Mouse (Mus musculus) CD4-positive helper T cell, adult 2 months (primary cell): ENCODE data around the gene Dhx29.

Experiments
- DNase-seq: peaks from one replicate; pipeline ENCODE4 v3.0.0-alpha.2; 2012; ENCODE audit warnings: low read depth, missing footprints, low spot score

Dhx29 gene

DNA sequence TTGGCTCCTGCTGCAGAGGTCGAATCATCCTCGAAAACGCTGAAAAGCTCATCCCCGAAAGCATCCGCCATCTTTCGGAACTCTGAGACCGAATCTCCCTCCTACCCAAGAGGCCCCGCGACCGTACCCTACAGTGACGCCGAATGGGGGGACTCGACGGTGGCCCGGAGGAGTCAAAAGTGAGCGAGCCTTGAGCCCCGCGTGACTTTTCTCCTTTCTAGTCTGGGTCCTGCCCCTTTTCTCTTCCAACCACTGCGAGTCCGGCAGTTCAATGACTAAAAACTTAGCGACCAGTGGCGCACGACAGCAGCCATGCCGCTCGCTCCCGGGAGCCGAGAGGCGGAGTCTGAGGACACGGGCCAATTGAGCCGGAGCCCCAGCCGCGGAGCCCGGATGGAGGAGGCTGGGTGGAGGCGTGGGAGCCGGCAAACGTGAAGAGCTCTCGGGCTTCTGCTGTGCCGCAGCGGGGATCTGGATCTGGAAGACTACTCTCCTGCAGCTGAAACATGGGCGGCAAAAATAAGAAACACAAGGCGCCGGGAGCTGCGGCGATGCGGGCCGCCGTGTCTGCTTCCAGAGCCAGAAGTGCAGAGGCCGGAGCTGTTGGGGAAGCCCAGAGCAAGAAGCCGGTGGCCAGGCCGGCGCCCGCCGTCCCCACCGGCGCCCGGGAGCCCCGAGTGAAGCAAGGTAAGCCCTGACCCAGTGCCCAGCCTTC, at the start of gene Dhx29, which contains the start of gene Mtrex:
Gene Dhx29 (plus strand): TSS at position 168 of the 715 bp plus-strand sequence.
Gene Mtrex (minus strand): TSS at position 112 of the 715 bp plus-strand sequence.
- peak; percentile 98 for DNase-seq

DNA sequence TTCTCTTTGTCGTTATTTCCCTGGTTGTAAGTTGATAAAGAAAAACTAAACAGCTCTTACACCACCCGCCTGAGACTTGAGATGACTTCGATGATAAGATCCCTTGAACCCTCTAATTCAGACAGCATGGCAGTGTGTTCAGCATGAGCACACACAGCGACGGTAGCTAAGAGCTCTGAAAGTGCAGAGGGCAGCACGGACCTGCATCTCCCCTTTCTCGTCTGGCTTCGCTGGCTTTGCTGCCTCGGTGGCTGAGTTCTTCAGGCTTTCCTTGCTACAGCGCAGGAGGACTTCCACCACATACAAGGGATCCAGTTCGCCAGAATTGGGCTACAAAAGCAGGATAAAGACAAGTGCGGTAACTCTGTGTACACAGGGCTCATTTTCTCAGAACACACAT, 40.0 kb upstream of the Dhx29 start:
- no peak for DNase-seq

DNA sequence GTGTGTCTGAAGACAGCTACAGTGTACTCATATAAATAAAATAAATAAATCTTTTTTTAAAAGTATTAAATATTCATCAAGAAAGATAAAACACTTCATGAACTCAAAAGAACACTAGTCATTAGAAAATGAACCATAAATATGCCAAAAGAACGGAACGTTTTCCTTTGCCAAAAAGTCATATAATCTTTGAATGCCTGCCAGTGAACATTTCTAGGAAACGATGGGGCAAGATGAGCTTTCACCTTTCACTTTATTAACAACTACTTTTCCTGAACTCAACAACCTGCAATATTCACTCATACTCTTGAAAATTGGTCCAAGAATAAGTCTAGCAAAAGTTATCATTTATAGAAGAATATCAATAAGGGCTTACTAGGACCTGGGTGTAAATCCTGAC, 25.1 kb upstream of the Dhx29 start:
- DNase-seq: no peak

DNA sequence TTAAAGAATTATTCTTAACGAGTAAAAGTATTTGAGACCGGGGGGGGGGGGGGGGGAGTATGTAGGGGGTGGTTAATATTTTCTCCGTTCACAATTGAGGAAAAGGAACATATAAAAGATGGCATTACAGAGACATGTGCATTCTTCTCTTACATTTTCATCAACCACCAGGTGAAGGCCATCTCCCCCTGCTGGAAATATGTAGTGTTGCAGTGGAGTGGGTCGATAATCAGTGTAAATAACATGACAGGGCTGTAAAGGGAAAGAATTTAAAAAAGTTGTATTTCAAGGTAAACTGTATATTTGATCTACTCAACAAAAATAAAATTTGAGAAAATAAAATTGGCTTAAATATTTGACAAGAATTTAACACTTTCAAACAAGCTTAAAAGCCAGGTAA, 17.6 kb upstream of the Dhx29 start:
- DNase-seq: peak; percentile 48

DNA sequence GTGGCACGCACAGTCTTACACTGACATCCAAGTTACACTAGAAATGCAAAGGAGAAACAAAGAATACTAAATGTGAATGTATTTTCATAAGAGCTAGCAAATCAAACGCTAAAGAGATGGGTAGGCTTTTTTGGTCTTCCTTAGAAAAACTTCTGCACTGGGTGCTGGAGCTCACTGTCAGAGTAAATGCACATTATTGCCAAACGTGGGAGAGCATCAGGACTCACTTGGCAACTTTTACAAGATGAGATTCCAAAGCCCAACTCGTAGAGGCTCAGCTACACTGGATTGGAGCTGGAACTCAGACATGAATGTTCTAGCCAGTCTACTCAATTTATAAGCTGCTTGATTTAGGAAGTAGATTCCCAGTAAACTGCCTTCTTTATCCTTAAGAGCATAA, 16.8 kb upstream of the Dhx29 start:
- DNase-seq: no peak

DNA sequence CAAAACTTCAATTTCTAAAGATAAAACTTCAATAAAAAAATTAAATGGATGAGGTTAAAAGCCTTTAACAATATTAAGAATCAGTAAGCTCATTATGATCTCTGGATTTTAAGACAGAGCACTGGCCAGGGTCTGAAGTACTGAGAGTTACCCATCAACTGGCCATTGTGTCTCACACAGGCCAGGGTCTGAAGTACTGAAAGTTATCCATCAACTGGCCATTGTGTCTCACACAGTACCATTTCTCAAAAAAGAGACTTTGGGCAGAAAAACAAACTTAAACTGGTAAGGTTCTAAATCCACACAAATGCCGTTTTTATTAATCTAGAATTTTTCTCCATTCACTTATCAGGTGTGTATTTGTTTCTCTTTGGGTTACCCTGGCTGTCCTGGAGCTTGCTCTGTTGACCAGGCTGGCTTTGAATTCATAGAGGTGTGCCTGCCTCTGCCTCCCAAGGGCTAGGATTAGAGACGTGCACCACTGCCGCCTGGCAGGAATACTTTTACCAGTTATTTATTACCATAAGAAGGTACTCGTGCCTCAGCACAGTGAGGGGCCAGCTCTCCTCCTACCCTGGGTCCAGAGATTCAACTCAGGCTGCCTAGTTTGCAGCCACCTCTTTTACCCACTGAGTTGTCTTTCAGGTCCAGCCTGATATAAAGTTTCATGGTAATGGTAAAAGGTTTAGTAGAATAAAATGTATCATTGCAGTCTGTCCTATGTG, 8.0 kb upstream of the Dhx29 start:
- no peak for DNase-seq

DNA sequence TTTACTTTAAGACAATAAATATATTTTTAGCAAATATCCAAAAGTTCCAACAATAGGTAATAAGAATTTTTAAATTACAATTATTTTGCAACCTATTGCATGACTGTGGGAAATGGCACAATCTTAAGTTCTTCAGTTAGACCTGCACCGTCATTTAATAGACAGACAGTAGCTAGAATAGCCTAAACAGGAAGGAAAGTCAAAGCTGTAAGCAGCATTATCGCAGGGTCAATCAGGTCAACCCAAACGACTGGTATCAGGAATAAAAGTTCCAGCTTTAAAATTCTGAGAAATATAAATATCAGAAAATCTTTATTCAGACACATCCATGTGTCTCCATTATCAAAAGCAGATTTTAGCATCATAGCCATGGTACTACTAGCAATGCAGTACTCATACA, 6.3 kb upstream of the Dhx29 start:
- DNase-seq: no peak

DNA sequence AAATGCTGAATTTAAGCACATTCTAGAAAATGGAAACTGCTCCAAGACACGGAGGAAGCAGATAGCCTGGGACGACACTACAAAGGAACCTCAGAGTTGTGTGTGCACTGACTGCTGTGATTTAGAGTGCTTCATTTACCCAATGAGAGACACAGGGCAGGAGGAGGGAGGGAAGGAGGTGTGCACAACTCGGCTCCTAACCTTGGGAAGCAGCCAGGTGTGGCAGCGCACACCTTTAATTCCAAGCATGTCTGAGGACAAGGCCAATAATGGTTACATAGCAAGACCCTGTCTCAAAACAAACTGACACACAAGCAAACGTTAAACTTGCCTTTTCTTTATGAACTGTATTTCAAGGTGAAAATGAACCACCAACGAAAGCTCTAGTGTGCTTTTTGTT, 2.0 kb upstream of the Dhx29 start:
- DNase-seq: no peak

DNA sequence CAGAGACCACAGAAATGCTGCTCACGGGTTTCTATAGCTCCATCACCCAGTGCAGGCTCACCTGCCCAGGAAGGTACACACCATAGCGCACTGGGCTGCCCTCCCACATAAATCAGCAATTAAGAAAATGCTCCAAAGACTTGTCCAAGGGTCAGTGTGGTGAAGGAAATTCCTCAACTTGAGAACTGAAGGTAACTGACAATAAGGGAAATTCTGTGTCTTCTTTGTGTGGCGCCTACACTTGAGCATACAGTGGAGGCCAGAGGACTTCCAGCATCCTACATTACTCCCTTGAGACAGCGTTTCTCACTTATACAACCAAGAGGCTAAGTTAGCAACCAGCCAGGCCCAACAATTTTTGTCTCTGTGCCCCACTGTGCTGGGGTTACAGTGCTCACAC, 1.3 kb upstream of the Dhx29 start:
- no peak for DNase-seq

DNA sequence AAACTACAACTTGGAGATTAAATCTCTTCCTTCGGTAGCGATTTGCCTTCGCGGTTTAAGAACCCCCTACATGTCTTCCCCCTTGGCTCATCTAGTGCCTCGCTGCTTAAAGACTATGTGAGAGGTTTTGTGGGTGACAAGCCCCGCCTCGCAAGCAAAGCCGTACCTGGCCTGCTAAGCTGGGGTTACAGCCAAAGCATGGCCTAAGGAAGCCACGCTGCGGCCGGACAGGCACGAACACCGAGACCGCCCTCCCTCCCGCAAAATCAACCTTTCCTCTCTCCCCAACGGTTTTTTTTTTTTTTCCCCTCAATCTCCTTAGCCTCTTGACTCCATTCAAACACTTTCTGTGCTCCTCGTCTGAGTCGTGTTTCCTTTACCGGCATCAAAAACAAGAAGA, 458 bp upstream of the Dhx29 start:
- peak; percentile 73 for DNase-seq

DNA sequence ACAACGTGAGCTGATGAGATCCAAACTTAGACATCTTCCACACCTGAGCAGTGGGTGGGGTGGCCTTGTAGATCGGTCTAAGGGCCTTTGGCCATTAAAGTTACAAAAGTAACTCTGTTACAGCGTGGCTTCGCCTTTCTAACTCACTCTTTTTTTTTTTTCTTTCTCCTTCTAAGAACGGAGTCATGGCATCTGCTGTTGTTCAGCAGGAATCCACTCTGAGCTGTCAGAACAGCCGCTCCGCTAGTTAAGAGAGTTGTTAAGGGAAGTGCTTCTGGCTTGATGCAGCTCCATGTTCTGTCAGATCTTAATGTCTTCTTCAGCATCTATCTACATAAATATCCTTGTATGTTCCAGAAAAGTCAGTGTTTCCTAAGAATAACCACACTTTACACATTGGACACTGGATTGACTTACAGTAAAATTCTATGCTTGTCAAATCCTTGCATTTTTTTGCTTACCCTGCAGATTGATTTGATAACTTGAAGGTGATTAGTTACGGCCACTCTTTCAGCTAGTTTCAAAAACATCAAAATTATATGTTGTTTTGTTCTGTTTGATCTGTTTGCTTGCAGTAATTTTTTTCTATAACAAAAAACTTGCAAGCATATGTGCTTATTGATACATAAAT, 899 bp downstream of the Dhx29 start:
- no peak for DNase-seq

DNA sequence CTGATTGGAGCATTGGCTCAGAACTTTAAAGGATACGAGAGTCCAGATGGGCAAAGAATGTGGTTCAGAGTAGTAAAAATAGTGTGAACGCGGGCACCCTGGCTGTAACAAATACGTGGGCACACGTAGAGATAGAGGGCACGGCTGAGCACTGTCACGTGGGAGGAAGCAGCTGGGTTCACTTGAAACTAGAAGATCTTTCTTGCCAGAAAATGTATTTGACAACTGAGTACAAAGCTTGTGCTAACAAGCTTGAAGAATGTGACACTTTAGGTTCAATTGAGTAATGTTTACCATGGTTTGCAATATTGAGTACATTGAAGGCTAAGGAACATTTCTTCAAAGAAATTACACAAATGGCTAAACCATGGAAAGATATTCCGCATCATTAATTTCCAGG, 10.9 kb downstream of the Dhx29 start:
- DNase-seq: no peak

DNA sequence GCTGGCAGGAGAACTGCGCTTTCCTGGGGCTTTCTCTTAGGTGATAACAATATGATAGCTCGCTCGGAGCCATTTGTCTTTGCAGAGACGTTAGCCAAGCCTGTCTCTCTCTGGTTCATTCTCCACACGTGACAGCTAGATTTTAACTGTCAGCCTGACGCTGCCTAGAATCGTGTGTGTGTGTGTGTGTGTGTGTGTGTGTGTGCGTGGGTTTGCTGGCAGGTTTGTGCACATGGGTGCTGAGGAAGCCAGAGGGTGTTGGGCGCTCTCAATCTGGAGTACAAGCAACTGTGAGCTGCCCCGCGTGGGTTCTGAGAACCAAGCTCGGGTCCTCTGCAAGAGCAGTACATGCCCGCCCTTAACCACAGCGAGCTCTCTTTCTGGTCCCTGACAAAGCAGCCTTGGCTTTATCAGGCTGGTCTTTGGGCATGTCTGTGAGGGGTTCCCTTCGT, 14.7 kb downstream of the Dhx29 start:
- DNase-seq: no peak

DNA sequence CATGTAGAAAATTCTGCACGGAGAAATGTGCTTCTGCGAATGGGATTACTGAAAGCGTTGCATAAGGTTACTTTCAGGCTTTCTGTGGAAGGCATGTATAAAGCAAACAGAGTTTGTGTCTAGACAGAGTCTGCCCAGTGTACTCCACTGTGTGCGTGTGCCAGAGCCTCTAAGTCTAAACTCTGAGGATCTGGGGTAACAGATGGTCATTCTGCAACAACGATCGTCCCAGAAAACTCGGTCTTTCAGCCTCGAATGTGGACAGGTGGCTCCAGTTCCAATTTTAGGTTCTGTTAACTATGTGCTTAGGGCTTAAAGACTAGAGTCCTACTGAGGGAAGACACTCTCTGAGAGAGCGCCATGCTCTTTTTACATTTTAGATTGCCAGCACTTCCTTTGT, 18.1 kb downstream of the Dhx29 start:
- no peak for DNase-seq

DNA sequence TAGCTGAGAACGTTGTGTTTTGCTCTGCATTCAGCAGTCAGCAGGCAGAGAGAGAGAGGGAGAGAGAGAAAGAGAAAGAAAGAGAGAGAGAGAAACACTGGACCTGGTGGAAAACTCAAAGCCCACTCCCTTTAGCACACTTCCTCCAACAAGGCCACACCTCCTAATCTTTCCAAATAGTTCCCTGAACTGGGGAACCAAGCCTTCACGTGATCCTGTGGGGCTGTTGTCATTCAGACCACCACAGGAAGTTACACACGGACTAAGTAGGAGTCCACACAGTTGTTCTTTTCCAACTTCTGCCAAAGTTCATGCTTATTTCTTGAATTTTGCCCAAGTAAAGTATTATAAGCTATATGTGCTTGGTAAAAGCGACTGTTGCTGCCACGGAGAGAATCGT, 18.6 kb downstream of the Dhx29 start:
- DNase-seq: no peak

DNA sequence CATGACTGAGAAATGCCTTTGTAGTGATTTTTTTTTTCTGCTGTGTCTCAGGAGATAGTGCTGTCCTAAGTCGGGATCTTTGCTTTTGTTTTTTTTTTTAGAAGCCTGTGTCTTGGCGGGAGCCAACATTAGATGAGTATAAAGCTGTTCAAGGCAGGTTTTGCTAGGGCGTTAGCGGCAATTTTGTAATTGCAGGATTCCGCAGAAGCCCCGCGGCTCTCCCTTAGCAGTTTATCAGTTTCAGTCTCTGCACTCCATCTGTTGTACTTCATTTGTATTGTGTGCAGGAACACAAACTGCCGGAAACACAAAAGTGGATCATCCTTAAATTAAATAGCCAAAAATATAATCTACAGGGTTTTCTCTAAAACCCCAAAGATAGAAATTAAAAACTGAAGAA, 26.8 kb downstream of the Dhx29 start:
- no peak for DNase-seq

DNA sequence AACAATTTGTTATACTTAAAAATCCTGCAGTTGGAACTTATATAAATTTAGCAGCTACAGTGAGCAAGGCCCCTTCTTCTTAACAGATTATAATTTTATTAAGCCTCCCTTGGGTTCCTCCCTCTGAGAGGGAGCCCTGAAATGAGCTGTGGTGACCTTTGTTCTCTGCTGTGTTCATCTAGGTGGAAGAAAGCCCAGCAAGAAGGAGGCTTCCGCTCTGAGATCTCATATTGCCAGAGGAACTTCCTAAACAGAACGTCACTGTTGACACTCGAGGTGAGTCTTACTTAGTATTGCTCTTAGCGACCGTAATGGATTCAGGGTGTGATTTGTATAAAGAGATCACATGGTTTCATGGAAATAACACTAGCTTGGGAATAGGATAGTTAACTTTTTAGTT, 35.8 kb downstream of the Dhx29 start:
- DNase-seq: no peak

DNA sequence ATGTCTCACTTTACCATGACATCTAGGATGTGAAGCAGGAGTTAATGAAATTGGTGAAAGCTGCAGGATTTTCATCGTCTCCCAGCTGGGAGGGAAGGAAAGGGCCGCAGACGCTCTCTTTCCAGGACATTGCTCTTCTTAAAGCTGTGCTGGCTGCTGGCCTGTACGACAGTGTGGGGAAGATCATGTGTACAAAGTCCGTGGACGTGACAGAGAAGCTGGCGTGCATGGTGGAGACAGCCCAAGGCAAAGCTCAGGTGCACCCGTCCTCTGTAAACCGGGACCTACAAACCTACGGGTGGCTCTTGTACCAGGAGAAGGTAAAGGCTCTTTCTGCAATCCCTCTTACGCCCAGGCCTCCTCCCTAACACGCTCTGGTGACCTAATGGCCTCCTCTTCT, 37.2 kb downstream of the Dhx29 start:
- DNase-seq: no peak

DNA sequence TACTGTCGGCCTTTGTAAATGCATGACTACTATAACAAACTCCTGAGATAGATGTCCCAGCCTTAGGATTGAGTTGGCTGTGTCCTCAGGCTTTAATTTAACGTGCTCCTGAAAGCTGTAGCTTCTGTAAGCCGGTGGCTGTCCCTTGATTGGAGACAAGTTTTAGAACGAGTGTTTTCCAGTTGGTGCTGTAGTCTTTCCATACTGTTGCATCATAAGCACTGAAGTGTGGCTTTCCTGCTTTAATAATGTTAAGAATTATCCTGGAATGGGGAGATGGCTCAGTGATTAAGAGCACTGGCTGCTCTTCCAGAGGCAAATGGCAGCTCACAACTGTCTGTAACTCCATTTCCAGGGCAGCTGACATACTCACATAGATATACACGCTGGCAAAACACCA, 40.0 kb downstream of the Dhx29 start:
- DNase-seq: no peak

DNA sequence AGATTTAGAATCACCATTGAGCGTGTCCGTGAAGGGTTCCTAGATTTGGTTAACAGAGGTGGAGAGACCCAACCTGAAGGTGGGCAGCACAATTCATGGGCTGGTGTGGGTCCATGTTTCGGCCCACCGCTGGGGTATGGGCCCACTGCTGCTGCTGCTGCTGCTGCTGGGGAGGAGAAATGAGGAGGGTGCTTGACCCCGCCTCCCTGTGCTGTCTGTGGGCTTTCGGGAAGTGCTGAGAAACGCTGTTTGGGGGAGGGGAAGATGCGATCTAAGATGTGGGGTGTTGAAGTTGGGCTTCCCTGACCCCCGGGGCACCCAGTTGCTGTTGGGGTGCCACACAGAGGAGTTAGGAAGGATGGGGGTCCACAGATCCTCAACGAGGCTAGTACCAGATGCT, 49.5 kb downstream of the Dhx29 start:
- DNase-seq: no peak

DNA sequence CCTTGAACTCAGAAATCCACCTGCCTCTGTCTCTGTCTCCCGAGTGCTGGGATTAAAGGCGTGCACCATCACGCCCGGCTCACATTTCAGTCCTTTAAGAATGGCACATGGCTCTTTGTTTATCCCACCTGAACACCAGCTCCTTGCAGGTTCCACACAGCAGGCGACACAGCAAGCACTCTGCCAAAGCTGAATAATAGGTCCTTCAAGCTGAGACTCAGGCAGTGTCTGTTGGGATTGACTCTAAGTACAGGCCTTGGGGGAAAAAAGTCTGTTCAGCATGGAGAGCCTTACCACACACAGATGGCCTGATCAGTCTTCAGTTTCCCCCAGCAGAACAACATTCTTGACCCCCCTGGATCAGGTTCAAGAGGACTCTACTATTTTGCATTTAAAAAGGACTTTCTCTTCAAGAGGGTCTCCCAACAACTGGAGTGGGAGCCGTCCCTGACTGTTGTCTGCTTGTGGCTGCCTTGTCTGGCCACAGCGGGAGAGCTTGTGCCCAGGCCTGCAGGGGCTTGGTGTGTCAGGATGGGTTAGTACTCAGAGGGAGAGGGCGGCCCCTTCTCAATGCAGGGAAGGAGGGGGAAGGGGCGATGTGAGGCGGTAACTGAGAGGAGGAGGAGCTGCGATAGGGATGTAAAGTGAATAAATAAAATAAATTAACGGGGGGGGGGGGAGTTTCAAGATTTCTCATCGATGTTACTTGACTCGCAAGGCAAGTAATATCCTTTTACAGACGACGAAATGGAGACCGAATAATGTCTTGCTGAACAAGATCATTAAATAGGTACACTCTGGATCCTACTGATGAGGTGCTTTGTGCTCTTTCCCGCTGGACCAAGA, 58.6 kb downstream of the Dhx29 start:
- no peak for DNase-seq

DNA sequence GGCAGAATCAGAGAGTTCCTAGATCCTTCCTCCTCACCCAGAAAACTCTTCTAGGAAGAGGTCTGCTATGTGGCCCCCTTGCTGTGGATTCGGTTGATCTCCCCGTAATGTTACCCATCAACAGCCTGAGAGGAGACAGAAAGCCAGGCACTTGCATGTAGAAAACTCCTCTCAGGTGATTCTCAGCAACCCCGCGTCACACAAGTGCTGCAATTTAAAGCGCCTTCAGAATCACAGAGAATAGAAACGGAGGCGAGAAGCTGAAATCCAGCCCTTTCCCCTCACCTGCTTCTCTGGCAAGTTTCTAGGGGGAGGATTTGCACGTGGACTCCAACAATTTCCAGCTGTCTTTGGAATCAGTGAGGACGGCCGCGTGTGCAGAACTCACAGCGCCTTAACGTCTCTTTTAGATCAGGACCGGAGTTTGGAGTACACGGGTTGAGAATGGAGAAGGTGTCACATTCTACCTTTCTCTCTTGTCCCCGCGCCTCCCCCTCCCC, 59.2 kb downstream of the Dhx29 start:
- no peak for DNase-seq
